Mouse (Mus musculus): Measurements from ENCODE around the gene Cdc27. TPM values are rescaled to one million over a fixed set of nuclear protein-coding genes. Genes with fewer than 3 reads are reported as not detected.

The Cdc27 gene
- total and polyA plus RNA-seq, 3 experiments = 34.0 to 86.8 (median 71.9) TPM

DNA sequence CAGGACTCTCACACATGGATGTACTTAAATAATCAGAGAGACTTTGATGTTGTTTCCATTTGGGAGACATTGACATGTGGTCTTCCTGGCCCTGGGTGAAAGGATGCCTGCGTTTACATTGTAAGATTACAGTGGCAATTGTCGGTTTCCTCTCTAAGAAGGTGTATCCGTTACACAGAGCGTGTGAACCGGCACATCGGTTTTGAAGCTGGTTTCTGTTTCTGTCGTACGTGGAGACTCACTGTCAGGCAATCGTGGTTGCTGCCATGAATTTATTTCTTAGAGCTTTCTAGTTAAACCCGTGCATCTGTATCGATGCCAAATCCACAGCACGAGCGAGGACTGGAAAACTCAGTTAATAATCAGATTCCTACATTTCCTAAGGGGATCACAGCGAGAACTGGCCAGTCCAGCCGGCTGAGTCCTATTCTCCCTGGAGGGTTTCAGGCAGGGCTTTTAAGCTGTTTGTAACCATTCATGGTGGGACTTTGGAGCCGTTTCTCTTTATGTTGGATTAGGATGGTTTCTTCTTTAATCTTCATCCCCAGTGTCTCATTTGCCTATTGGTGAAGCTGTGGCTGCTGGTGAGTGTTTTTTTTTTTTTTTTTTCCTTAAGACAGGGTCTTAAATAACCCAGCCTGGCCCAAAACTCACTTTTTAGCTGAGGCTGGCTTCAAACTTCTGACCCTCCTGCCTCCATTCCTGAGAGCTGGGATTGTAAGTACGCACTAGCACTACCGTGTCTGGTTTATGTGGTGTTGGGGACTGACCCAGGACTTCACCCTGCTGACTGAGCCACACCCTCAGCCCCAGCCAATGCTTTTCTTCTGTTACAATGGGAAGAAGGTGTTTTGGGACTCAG is 31.3 kb upstream of the Cdc27 start:
- peaks cover 7% of the 10 kb centered on the region for H3K9me3 ChIP-seq (replicated peaks; ENCODE audit: low read length)
- H3K9ac ChIP-seq (ENCODE audit: insufficient read depth, low read depth) = peak overlapping the region; percentile 87
- peak; percentile 84 for DNase-seq (ENCODE audit: extremely low read depth)
- no peaks in the 10 kb centered on the region for H3K27me3 ChIP-seq (replicated peaks)
- in situ Hi-C loops (cut with MboI; ENCODE audit: low pct_ligation_motif_present, low pct_unique_long_range_greater_than_20kb, low sequenced_read_pairs) = loop anchor here (10.0 to 25.0 kb wide), 3 partner anchors 67 to 543 kb away; partner anchors contain the start of gene Mettl2
- peak overlapping the region; percentile 94 for H3K4me2 ChIP-seq (ENCODE audit: insufficient read depth, low read depth, poor library complexity, severe bottlenecking)
- peaks cover 0 to 22% of the 10 kb centered on the region in 2 experiments for H3K36me3 ChIP-seq (replicated peaks in 1 of 2; ENCODE audit: control insufficient read depth in 1 of 2, insufficient read depth in 1 of 2, low read length in 1 of 2)
- dilution Hi-C loops (cut with MboI; ENCODE audit: extremely low pct_ligation_motif_present, extremely low pct_unique_long_range_greater_than_20kb, low sequenced_read_pairs) = no loop called here
- H3K4me3 ChIP-seq (replicated peaks in 1 of 3; ENCODE audit: low read depth in 2 of 3, low read length in 2 of 3, poor library complexity in 1 of 3) = peak overlapping the region; percentile 49 to 54 (median 50)
- H3K27ac ChIP-seq (ENCODE audit: insufficient read depth, low read depth) = peak overlapping the region; percentile 59
- peaks cover 11 to 57% of the 10 kb centered on the region in 2 experiments for H3K4me1 ChIP-seq (ENCODE audit: control insufficient read depth in 1 of 2, insufficient read depth in 2 of 2)
- H3K79me2 ChIP-seq (replicated peaks; ENCODE audit: control insufficient read depth, extremely low read depth, insufficient read depth, poor library complexity, severe bottlenecking) = no peaks in the 10 kb centered on the region
- TF ChIP-seq E2F4 (IDR thresholded peaks at IDR 0.05; ENCODE audit: insufficient replicate concordance, low read depth, low read length) (peak; percentile 12; the same call in 1 of the 2 replicates), SIN3A (IDR thresholded peaks at IDR 0.05; ENCODE audit: low read length) (peak; percentile 85), CTCF (conservative IDR thresholded peaks at IDR 0.05 in 1 of 2, IDR thresholded peaks at IDR 0.05 in 1 of 2; ENCODE audit: low read depth in 2 of 2, low read length in 2 of 2) (no peak), JUN (IDR thresholded peaks at IDR 0.05; ENCODE audit: insufficient read depth, low read depth, low read length) (no peak), UBTF (IDR thresholded peaks at IDR 0.05; ENCODE audit: low read depth, low read length) (0 out of 2 replicates have a peak, but pooled peaks have one; percentile 72), EP300 (IDR thresholded peaks at IDR 0.05; ENCODE audit: low read length) (peak; percentile 70), MXI1 (IDR thresholded peaks at IDR 0.05; ENCODE audit: low read depth, low read length) (peak; percentile 81), CHD1 (IDR thresholded peaks at IDR 0.05; ENCODE audit: low read depth, low read length) (peak; percentile 94), MEF2A (IDR thresholded peaks at IDR 0.05; ENCODE audit: borderline replicate concordance, low read depth, low read length) (no peak; the same call in 1 of the 2 replicates), MAFK (IDR thresholded peaks at IDR 0.05; ENCODE audit: insufficient replicate concordance, low read length) (no peak), USF2 (conservative IDR thresholded peaks at IDR 0.05; ENCODE audit: low read depth, low read length) (no peak), ETS1 (conservative IDR thresholded peaks at IDR 0.05; ENCODE audit: low read depth, low read length) (peak; percentile 55), JUND (conservative IDR thresholded peaks at IDR 0.05; ENCODE audit: low read depth, low read length) (no peak), ELF1 (IDR thresholded peaks at IDR 0.05; ENCODE audit: low read depth, low read length) (peak; percentile 54; the same call in 1 of the 2 replicates), ZKSCAN1 (IDR thresholded peaks at IDR 0.05; ENCODE audit: borderline replicate concordance, low read depth, low read length) (no peak), TBP (conservative IDR thresholded peaks at IDR 0.05; ENCODE audit: low read depth, low read length) (peak; percentile 93), USF1 (IDR thresholded peaks at IDR 0.05; ENCODE audit: low read depth, low read length) (no peak), POLR2A (IDR thresholded peaks at IDR 0.05; ENCODE audit: low read depth, low read length) (peak; percentile 63), BHLHE40 (IDR thresholded peaks at IDR 0.05; ENCODE audit: low read depth, low read length) (peak; percentile 42; the same call in 1 of the 2 replicates), ZMIZ1 (IDR thresholded peaks at IDR 0.05; ENCODE audit: low read depth, low read length) (no peak; the same call in none of the 2 replicates), CHD2 (IDR thresholded peaks at IDR 0.05; ENCODE audit: low read length) (no peak), RAD21 (IDR thresholded peaks at IDR 0.05; ENCODE audit: low read depth, low read length) (no peak), NRF1 (IDR thresholded peaks at IDR 0.05; ENCODE audit: low read depth, low read length) (no peak), KAT2A (IDR thresholded peaks at IDR 0.05; ENCODE audit: insufficient replicate concordance, low read length) (no peak), GABPA (IDR thresholded peaks at IDR 0.05; ENCODE audit: insufficient replicate concordance, low read depth, low read length) (no peak), IRF4 (IDR thresholded peaks at IDR 0.05; ENCODE audit: low read depth, low read length) (peak; percentile 74), MAZ (IDR thresholded peaks at IDR 0.05; ENCODE audit: low read depth, low read length) (0 out of 2 replicates have a peak, but pooled peaks have one; percentile 34), POLR2AphosphoS2 (IDR thresholded peaks at IDR 0.05; ENCODE audit: low read depth, low read length) (peak; percentile 76; the same call in 1 of the 2 replicates), MAX (IDR thresholded peaks at IDR 0.05; ENCODE audit: low read length) (peak; percentile 37; the same call in 1 of the 2 replicates), ZC3H11A (IDR thresholded peaks at IDR 0.05; ENCODE audit: low read depth, low read length) (no peak), NELFE (IDR thresholded peaks at IDR 0.05; ENCODE audit: low read depth, low read length) (peak; percentile 60; the same call in 1 of the 2 replicates), MYC (IDR thresholded peaks at IDR 0.05; ENCODE audit: low read depth, low read length) (peak; percentile 57), TCF12 (IDR thresholded peaks at IDR 0.05; ENCODE audit: low read depth, low read length) (peak; percentile 52; the same call in 1 of the 2 replicates), ZNF384 (IDR thresholded peaks at IDR 0.05; ENCODE audit: low read depth, low read length) (peak; percentile 88), RCOR1 (conservative IDR thresholded peaks at IDR 0.05; ENCODE audit: low read depth, low read length) (0 out of 2 replicates have a peak, but pooled peaks have one; percentile 64), SMC3 (IDR thresholded peaks at IDR 0.05; ENCODE audit: low read depth, low read length) (no peak), PAX5 (IDR thresholded peaks at IDR 0.05; ENCODE audit: low read length) (no peak)

Data from CH12.LX (cell line).